21 mouse cellular contexts compared by ENCODE assay signal in the genomic region with DNA sequence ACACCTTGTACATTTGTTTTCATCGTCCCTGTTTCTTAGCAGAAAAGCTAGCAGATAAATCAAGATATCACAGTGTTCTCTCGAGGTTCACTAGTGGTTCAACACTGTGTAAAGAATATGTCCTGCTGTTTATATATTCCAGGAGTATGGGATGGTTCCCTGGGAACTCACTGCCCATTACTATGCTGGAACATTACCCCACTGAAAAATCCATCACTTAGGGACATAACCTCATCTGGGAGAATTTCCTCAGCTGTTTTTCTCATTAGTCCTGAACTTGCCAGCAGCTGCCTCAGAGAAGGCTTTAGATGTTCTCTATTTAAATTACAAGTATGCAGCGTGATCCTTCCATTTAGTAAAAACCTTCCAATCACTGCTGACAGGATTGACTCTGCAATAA.
DNase-seq lines count a peak whose midpoint lies in the region; ATAC-seq and TF ChIP-seq lines count a peak whose summit lies in the region.
"Had no signal": no experiment of that assay in that cellular context is flagged by ENCODE, and none has a peak within 500 bp of the region (broad histone marks: within the 10 kb centered on the region; RNA-seq: fewer than 3 reads in every experiment).

No protein-coding gene starts in this region.

- H3K9me3 ChIP-seq in embryonic facial prominence, embryonic 14.5 days (ENCODE audit: control insufficient read depth, low read length) = no peaks in the 10 kb centered on the region
- no peaks in the 10 kb centered on the region for H3K9me3 ChIP-seq in embryonic facial prominence, embryonic 10.5 days
- H3K9me3 ChIP-seq in lung, embryonic 14.5 days (ENCODE audit: low read depth, low read length) = no peaks in the 10 kb centered on the region
- no peaks in the 10 kb centered on the region for H3K9me3 ChIP-seq in limb, embryonic 14.5 days (ENCODE audit: control insufficient read depth, low read length)
- H3K9me3 ChIP-seq: forebrain, embryonic 15.5 days; intestine, embryonic 15.5 days; liver, embryonic 13.5 days; neural tube, embryonic 13.5 days had no signal

- TF ChIP-seq CTCF in lung, embryonic 14.5 days (IDR thresholded peaks at IDR 0.05; ENCODE audit: low read depth) = no peak

- peak; percentile 20 for DNase-seq in embryonic facial prominence, embryonic 14.5 days (ENCODE audit: low spot score)
- no peak for DNase-seq in embryonic facial prominence, embryonic 10.5 days (ENCODE audit: low spot score)
- peak; percentile 10 for DNase-seq in lung, embryonic 14.5 days
- no peak for DNase-seq in lung, postnatal 4 days
- peak; percentile 21 for DNase-seq in brain, adult 2 months (ENCODE audit: low read depth, low spot score)
- DNase-seq in limb, embryonic 14.5 days (ENCODE audit: low spot score) = peak; percentile 38
- no peak for DNase-seq in cerebellum, adult 11-12 months
- DNase-seq in natural killer cell, adult 2 months (ENCODE audit: low spot score in 2 of 2) = no peak
- DNase-seq: adrenal gland, postnatal 14 days; cerebellum, postnatal 10 days; kidney, adult 8-10 months; kidney, postnatal 25 days; liver, embryonic 13.5 days; lung, adult 2 months; thymus, postnatal 25 days had no signal

- TF ChIP-seq POLR2A in limb, embryonic 14.5 days (IDR thresholded peaks at IDR 0.05; ENCODE audit: borderline replicate concordance, extremely low read depth, insufficient read depth, insufficient read length) = no peak

- WGBS in embryonic facial prominence, embryonic 14.5 days = 58% methylated on average over 3 of the region's 3 CpGs
- 85% methylated on average over 3 of the region's 3 CpGs for WGBS in embryonic facial prominence, embryonic 10.5 days
- WGBS in lung, embryonic 14.5 days = 51% methylated on average over 3 of the region's 3 CpGs
- WGBS in limb, embryonic 14.5 days = 50% methylated on average over 3 of the region's 3 CpGs

- no peak overlapping the region for H3K4me3 ChIP-seq in embryonic facial prominence, embryonic 14.5 days (ENCODE audit: low read depth, low read length)
- no peak overlapping the region for H3K4me3 ChIP-seq in embryonic facial prominence, embryonic 10.5 days
- no peak overlapping the region for H3K4me3 ChIP-seq in lung, embryonic 14.5 days (ENCODE audit: low read depth, low read length)
- no peak overlapping the region for H3K4me3 ChIP-seq in limb, embryonic 14.5 days (replicated peaks; ENCODE audit: low read length)
- H3K4me3 ChIP-seq: forebrain, embryonic 15.5 days; intestine, embryonic 15.5 days; layer of hippocampus, adult 2 months; liver, embryonic 13.5 days; neural tube, embryonic 13.5 days had no signal

- no peak overlapping the region for H3K4me2 ChIP-seq in embryonic facial prominence, embryonic 14.5 days (ENCODE audit: low read depth, low read length)
- no peak overlapping the region for H3K4me2 ChIP-seq in lung, embryonic 14.5 days
- H3K4me2 ChIP-seq in limb, embryonic 14.5 days (replicated peaks; ENCODE audit: low read depth, low read length, severe bottlenecking) = no peak overlapping the region
- H3K4me2 ChIP-seq: forebrain, embryonic 15.5 days; heart, embryonic 11.5 days; intestine, embryonic 15.5 days; liver, embryonic 13.5 days; neural tube, embryonic 13.5 days had no signal

- H3K9ac ChIP-seq in embryonic facial prominence, embryonic 14.5 days (ENCODE audit: low read depth, low read length) = no peak overlapping the region
- no peak overlapping the region for H3K9ac ChIP-seq in lung, embryonic 14.5 days
- no peak overlapping the region for H3K9ac ChIP-seq in limb, embryonic 14.5 days (ENCODE audit: low read depth, low read length, severe bottlenecking)
- H3K9ac ChIP-seq: forebrain, embryonic 15.5 days; intestine, embryonic 15.5 days; liver, embryonic 13.5 days; neural tube, embryonic 13.5 days had no signal

- H3K36me3 ChIP-seq in embryonic facial prominence, embryonic 14.5 days (ENCODE audit: control insufficient read depth, insufficient read depth, low read length) = no peaks in the 10 kb centered on the region
- H3K36me3 ChIP-seq in embryonic facial prominence, embryonic 10.5 days (replicated peaks) = no peaks in the 10 kb centered on the region
- H3K36me3 ChIP-seq in lung, embryonic 14.5 days (ENCODE audit: insufficient read depth) = no peaks in the 10 kb centered on the region
- H3K36me3 ChIP-seq in limb, embryonic 14.5 days (ENCODE audit: control insufficient read depth, insufficient read depth, low read length) = no peaks in the 10 kb centered on the region
- H3K36me3 ChIP-seq: forebrain, embryonic 15.5 days; intestine, embryonic 15.5 days; liver, embryonic 13.5 days; neural tube, embryonic 13.5 days had no signal

- no peak overlapping the region for H3K27ac ChIP-seq in embryonic facial prominence, embryonic 14.5 days (replicated peaks; ENCODE audit: low read depth, low read length)
- no peak overlapping the region for H3K27ac ChIP-seq in embryonic facial prominence, embryonic 10.5 days (replicated peaks)
- H3K27ac ChIP-seq in lung, embryonic 14.5 days (ENCODE audit: low read depth) = no peak overlapping the region
- no peak overlapping the region for H3K27ac ChIP-seq in limb, embryonic 14.5 days (replicated peaks; ENCODE audit: low read depth, low read length)
- H3K27ac ChIP-seq: forebrain, embryonic 15.5 days; intestine, embryonic 15.5 days; layer of hippocampus, adult 2 months; liver, embryonic 13.5 days; neural tube, embryonic 13.5 days had no signal

- no peaks in the 10 kb centered on the region for H3K27me3 ChIP-seq in embryonic facial prominence, embryonic 14.5 days (replicated peaks; ENCODE audit: control insufficient read depth, insufficient read depth, low read length)
- H3K27me3 ChIP-seq in embryonic facial prominence, embryonic 10.5 days (replicated peaks; ENCODE audit: low read depth, poor library complexity, severe bottlenecking) = no peaks in the 10 kb centered on the region
- no peaks in the 10 kb centered on the region for H3K27me3 ChIP-seq in lung, embryonic 14.5 days (ENCODE audit: insufficient read depth, low read length)
- no peaks in the 10 kb centered on the region for H3K27me3 ChIP-seq in limb, embryonic 14.5 days (ENCODE audit: control insufficient read depth, insufficient read depth, low read length)
- H3K27me3 ChIP-seq: forebrain, embryonic 15.5 days; intestine, embryonic 15.5 days; liver, embryonic 13.5 days; neural tube, embryonic 13.5 days had no signal

- ATAC-seq in embryonic facial prominence, embryonic 14.5 days (ENCODE audit: low read depth) = peak; percentile 50; the same call in 1 of the 2 replicates
- no peak for ATAC-seq in lung, embryonic 14.5 days (ENCODE audit: insufficient read depth)
- peak; percentile 73 for ATAC-seq in limb, embryonic 14.5 days (ENCODE audit: low FRiP score, low read depth)
- ATAC-seq: CD4-positive, CD25-positive, alpha-beta regulatory T cell, adult 4 months; forebrain, embryonic 15.5 days; intestine, embryonic 15.5 days had no signal

- no peaks in the 10 kb centered on the region for H3K4me1 ChIP-seq in embryonic facial prominence, embryonic 14.5 days (ENCODE audit: control insufficient read depth, insufficient read depth, low read length)
- no peaks in the 10 kb centered on the region for H3K4me1 ChIP-seq in embryonic facial prominence, embryonic 10.5 days
- no peaks in the 10 kb centered on the region for H3K4me1 ChIP-seq in lung, embryonic 14.5 days (ENCODE audit: insufficient read depth)
- H3K4me1 ChIP-seq in limb, embryonic 14.5 days (ENCODE audit: control insufficient read depth, insufficient read depth, low read length) = no peaks in the 10 kb centered on the region
- H3K4me1 ChIP-seq: forebrain, embryonic 15.5 days; intestine, embryonic 15.5 days; liver, embryonic 13.5 days; neural tube, embryonic 13.5 days had no signal

Comparison
In these comparisons a context has a peak if more than half of its experiments do, and no peak if none do; other contexts are left out.
1. DNase-seq: peak in embryonic facial prominence, embryonic 14.5 days (single experiment), lung, embryonic 14.5 days (single experiment), brain, adult 2 months (single experiment) and limb, embryonic 14.5 days (single experiment); none in embryonic facial prominence, embryonic 10.5 days (single experiment), lung, postnatal 4 days (0 of 2), cerebellum, adult 11-12 months (single experiment) and natural killer cell, adult 2 months (0 of 2).